Mouse (Mus musculus) lung, postnatal 0 days (tissue): ENCODE results near the gene Lrrc17.
A peak's percentile ranks its signal among the peaks of the same experiment; 100 is the strongest.

Source experiments
- CTCF ChIP-seq: IDR thresholded peaks from 2 replicates; pipeline ENCODE4 v1.5.1; 2016; ENCODE audit warnings: antibody characterized with exemption, mild to moderate bottlenecking
- EP300 ChIP-seq: IDR thresholded peaks from 2 replicates; pipeline ENCODE4 v1.6.1; 2016; ENCODE audit warnings: antibody characterized with exemption, mild to moderate bottlenecking, control low read depth

DNA sequence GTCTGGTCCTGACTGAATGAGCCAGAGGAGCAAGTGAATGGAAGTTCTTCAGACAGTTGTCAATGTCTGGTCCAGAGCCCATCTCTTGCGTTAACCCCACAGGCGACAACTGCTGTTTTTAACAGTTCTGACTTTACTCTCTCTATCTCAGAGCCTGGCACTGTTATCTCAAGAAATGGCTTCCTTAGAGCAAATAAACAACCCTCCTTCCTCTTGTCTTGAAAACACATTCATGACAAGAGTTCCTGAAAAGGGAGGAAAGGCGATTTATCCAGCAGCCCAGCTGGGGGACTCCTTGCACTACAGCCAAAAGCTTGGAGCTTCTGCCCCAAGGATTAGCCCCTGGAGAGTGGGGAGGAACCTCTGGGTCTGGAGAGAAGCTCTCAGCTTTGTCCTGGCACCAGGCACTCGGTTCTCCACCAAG is 15.9 kb upstream of the Lrrc17 start:
- TF ChIP-seq EP300 = no peak
- TF ChIP-seq CTCF = 0 out of 2 replicates have a peak, but pooled peaks have one; percentile 15
